Mouse (Mus musculus): Measurements from ENCODE around the gene Cdc42bpb.

DNA sequence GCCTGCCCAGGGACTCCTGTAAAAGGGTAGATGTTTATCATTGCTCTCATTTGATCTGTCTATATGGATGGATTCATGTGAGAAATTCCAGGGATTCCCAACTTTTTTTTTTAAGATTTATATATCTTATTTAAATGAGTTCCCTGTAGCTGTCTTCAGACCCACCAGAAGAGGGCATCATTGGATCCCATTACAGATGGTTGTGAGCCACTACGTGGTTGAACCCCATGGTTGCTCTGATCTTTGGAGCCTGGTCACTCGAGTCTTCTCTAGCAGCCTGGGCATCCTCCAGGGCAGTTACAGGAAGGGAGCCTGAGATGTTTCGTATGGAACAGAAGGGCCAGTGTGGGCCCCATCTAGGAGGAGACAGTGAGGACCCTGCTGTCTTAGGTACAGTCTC is 128.4 kb downstream of the Cdc42bpb start:
- TF ChIP-seq TAL1 (IDR thresholded peaks at IDR 0.05; ENCODE audit: low read length), result no peak
- no peak for TF ChIP-seq GATA1 (IDR thresholded peaks at IDR 0.05; ENCODE audit: low read length)
